Mouse (Mus musculus) kidney, adult 2 months (tissue): ENCODE results near the gene Ube2i.

ENCODE experiments used
- CTCF ChIP-seq: fragments of 200-500 bp; conservative IDR thresholded peaks from 2 replicates; pipeline ENCODE4 v1.5.1; 2011; ENCODE audit warnings: low read depth, mild to moderate bottlenecking, control low read depth, low read length, moderate library complexity, mixed read lengths; ENCODE audit not compliant: insufficient read depth, insufficient read length
- POLR2A ChIP-seq: fragments of 200-500 bp; IDR thresholded peaks from one replicate; pipeline ENCODE4 v1.6.1; 2011; ENCODE audit warnings: low read depth, low read length, control low read depth

GRCm38 (mm10) chr17:25235635-25236034, 38.8 kb downstream of the Ube2i start:
- TF ChIP-seq CTCF (no peak), POLR2A (no peak)
